Mouse (Mus musculus) spleen, adult 2 months (tissue): ENCODE results near the gene Fgfr1op.

ENCODE experiments used
- CTCF ChIP-seq: fragments of 200-500 bp; IDR thresholded peaks from 2 replicates; pipeline ENCODE4 v1.5.1; 2011; ENCODE audit warnings: mild to moderate bottlenecking, inconsistent platforms; ENCODE audit not compliant: insufficient read depth, insufficient read length, insufficient replicate concordance; ENCODE audit errors: extremely low read depth
- POLR2A ChIP-seq: fragments of 200-500 bp; IDR thresholded peaks from 2 replicates; pipeline ENCODE4 v1.6.1; 2011; ENCODE audit warnings: low read depth, low read length, inconsistent platforms

DNA sequence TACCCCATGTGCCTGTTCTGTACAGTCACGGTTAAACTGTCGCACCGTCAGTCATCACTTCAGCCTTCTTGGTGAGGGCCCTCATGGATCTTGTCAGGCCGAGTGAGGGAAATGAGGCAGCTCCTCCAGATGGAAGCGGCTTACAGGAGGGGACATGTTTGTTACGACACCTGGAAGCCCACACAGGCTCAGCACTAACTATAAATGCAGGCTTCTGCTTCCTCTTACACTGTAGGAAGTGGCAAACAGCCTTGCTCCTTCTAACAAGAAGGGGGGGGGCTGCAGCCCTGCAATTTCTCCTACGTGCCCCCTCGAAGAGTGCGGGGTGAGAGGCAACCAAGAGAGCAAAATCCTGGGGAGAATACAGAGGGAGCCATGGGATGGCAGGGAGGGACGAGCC lies 45.4 kb downstream of the Fgfr1op start:
- no peak for TF ChIP-seq CTCF
- no peak for TF ChIP-seq POLR2A
